Mouse (Mus musculus) liver, embryonic 14.5 days (tissue): ENCODE results near the gene Pex11b.

Source experiments
- CTCF ChIP-seq: IDR thresholded peaks from 2 replicates; pipeline ENCODE4 v1.5.1; 2016; ENCODE audit warnings: antibody characterized with exemption, low read depth, control low read depth
- EP300 ChIP-seq: IDR thresholded peaks from 2 replicates; pipeline ENCODE4 v1.6.1; 2016; ENCODE audit warnings: antibody characterized with exemption, low read depth

DNA sequence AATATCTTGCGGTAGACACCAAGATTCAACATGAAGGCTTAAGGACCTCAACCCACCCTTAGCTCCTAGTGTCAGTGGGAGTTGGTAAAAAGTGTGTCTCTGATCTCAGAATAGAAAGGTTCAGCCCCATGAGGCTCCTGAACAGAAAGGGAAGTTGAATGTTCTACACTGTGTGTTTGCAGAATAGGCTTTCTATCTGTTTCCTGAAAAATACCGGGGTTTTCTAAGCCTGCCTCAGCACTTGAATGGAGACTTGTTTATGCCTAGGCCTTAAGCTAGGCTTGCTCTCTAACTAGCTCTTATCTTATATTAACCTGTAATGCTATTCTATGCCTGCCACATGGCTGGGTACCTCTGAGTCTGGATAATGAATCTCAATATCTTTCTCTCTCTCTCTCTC, 25.7 kb downstream of the Pex11b start:
- TF ChIP-seq EP300 (no peak), CTCF (no peak)
